Mouse (Mus musculus) cortical plate, adult 2 months (tissue): ENCODE measurements around the gene Gm3336. TPM values are rescaled to one million over a fixed set of nuclear protein-coding genes. Genes with fewer than 3 reads are reported as not detected.
A peak's percentile ranks its signal among the peaks of the same experiment; 100 is the strongest.

Experiments used
- H3K27ac ChIP-seq: fragments of 200-500 bp; 2 replicates; pipeline ENCODE4 v1.5.1; 2012; ENCODE audit warnings: low read length, control low read depth, inconsistent platforms; ENCODE audit not compliant: insufficient read depth
- H3K4me1 ChIP-seq: fragments of 200-500 bp; 2 replicates; pipeline ENCODE4 v1.6.1; 2011; ENCODE audit warnings: low read length; ENCODE audit not compliant: control insufficient read depth, insufficient read depth
- H3K4me3 ChIP-seq: fragments of 200-500 bp; 2 replicates; pipeline ENCODE4 v1.5.1; 2011; ENCODE audit warnings: mild to moderate bottlenecking, low read length, control low read depth; ENCODE audit not compliant: insufficient read depth
- CTCF ChIP-seq: fragments of 200-500 bp; IDR thresholded peaks from 2 replicates; pipeline ENCODE4 v1.5.1; 2011; ENCODE audit warnings: mild to moderate bottlenecking, control low read depth, low read length; ENCODE audit not compliant: insufficient read depth; ENCODE audit errors: extremely low read depth
- POLR2A ChIP-seq: fragments of 200-500 bp; IDR thresholded peaks from 2 replicates; pipeline ENCODE4 v1.6.1; 2011; ENCODE audit warnings: mild to moderate bottlenecking, low read length, control low read depth; ENCODE audit not compliant: insufficient read depth; ENCODE audit errors: extremely low read depth
- polyA plus RNA-seq: library from polyadenylated mRNA; depleted of rRNA; stranded (reverse); fragments of >200 nt; gene quantifications from 2 replicates; pipeline ENCODE4 v1.2.3, GENCODE M21; 2012

The Gm3336 gene
- polyA plus RNA-seq, 1 experiment: not detected

- no peak overlapping the region for H3K27ac ChIP-seq
- TF ChIP-seq POLR2A (no peak), CTCF (no peak)
- no peaks in the 10 kb centered on the region; the same call in 1 of the 2 replicates for H3K4me1 ChIP-seq
- H3K4me3 ChIP-seq: no peak overlapping the region
Observed at GRCm38 (mm10) chr8:70693636-70694035, 24.7 kb upstream of the Gm3336 start.

GRCm38 (mm10) chr8:70695318-70696018, 22.9 kb upstream of the Gm3336 start:
- no peaks in the 10 kb centered on the region; the same call in 1 of the 2 replicates for H3K4me1 ChIP-seq
- TF ChIP-seq POLR2A: no peak
- no peak for TF ChIP-seq CTCF
- no peak overlapping the region for H3K4me3 ChIP-seq
- H3K27ac ChIP-seq: no peak overlapping the region

GRCm38 (mm10) chr8:70696019-70696885, 22.1 kb upstream of the Gm3336 start:
- Histone ChIP-seq H3K4me1 (no peaks in the 10 kb centered on the region; the same call in 1 of the 2 replicates), H3K4me3 (no peak overlapping the region), H3K27ac (0 out of 2 replicates have a peak overlapping the region, but pooled peaks have one; percentile 6)
- TF ChIP-seq POLR2A: 0 out of 2 replicates have a peak, but pooled peaks have one; percentile 9
- TF ChIP-seq CTCF: no peak

- no peak for TF ChIP-seq CTCF
- TF ChIP-seq POLR2A: no peak
- Histone ChIP-seq H3K4me1 (peaks cover 2% of the 10 kb centered on the region; the same call in 1 of the 2 replicates), H3K27ac (no peak overlapping the region), H3K4me3 (no peak overlapping the region)
Observed at GRCm38 (mm10) chr8:70696946-70697345, 21.4 kb upstream of the Gm3336 start.

- Histone ChIP-seq H3K4me3 (peak overlapping the region; percentile 91), H3K27ac (peak overlapping the region; percentile 89; the same call in 1 of the 2 replicates), H3K4me1 (peaks cover 2% of the 10 kb centered on the region; the same call in 1 of the 2 replicates)
- TF ChIP-seq POLR2A: no peak
- TF ChIP-seq CTCF: no peak
Observed at GRCm38 (mm10) chr8:70697366-70698250, 20.7 kb upstream of the Gm3336 start.

GRCm38 (mm10) chr8:70698310-70699109, 19.8 kb upstream of the Gm3336 start, which contains the start of gene Jund:
Gene Jund, plus strand, starts transcription at chr8:70698949.
- peak within 1 kb of the TSS; percentile 91 for H3K4me3 ChIP-seq
- H3K4me1 ChIP-seq: peaks cover 2% of the 10 kb centered on the region; the same call in 1 of the 2 replicates
- peak within 1 kb of the TSS; percentile 100 for H3K27ac ChIP-seq
- TF ChIP-seq POLR2A: peak; percentile 87
- no peak for TF ChIP-seq CTCF

- H3K4me1 ChIP-seq: peaks cover 2% of the 10 kb centered on the region; the same call in 1 of the 2 replicates
- TF ChIP-seq POLR2A (no peak), CTCF (no peak)
- peak overlapping the region; percentile 100 for H3K27ac ChIP-seq
- peak overlapping the region; percentile 91 for H3K4me3 ChIP-seq
Observed at GRCm38 (mm10) chr8:70699116-70699833, 19.1 kb upstream of the Gm3336 start.
